Mouse (Mus musculus) adrenal gland (tissue): ENCODE data around the gene Fam169a.

Experiments used
- intact Hi-C: fragments of 180-260 bp; cut with DNase I; formaldehyde crosslinking; loops from one replicate; pipeline ENCODE4 v1.15.1; 2025

Fam169a gene

DNA sequence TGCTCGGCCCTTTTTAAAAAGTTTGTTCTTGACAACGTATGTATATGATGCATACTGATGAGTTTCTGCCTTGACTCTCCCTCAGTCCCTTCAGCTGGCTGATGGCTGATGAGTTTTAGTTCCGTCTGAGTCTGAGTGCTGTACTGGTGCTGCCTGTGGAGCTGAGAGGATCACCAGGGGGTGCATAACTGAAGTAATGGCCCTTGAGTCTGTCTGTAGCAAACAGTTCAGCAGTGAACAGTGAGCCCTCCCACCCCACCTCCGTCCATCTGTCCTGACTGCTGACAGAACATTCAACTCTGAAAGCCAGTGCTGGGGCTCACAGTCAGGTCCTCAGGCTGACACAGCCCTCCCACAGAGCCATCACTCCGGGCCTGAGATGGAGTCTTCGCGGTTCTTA is 111.9 kb downstream of the Fam169a start:
- intact Hi-C loops, result no loop called here

DNA sequence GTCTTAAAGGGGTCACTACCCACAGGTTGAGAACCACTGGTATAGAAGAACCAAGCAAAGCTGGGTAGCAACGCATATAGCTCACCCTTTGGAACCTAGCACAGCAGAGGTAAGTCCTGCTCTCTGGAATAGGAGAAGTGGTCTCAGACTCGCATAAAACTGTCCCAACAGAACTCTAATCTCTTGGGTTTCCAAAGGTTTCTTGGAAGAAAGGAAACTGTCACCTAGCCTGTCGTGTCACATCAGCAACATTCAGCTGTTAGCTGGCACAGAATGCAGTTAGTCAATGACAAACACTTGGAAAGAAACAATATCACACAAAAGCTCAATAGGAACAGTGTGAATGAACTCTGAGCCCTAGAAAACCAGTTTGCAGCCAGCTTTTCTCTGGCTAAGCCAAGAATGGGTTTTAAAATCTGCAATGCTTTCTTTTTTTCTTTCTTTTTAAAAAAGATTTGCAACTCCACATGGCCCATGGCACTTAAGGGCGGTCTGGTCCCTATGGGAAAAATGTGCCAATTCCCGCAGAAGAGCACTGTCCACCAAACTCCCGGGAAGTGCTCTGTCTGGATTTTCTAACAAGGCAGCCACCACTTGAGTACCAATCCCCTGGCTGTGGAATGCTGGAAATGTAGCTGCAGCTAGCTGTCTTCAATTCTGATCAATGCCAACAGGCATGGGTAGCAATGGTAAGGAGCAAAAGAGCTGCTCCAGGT is 113.2 kb downstream of the Fam169a start:
- intact Hi-C loops, result no loop called here
